Mouse (Mus musculus) myocyte (in vitro differentiated cells): ENCODE measurements around the gene Vps45. TPM values are rescaled to one million over a fixed set of nuclear protein-coding genes. Genes with fewer than 3 reads are reported as not detected.
A peak's percentile ranks its signal among the peaks of the same experiment; 100 is the strongest.

Experiments
- H3K27me3 ChIP-seq: one replicate; pipeline ENCODE4 v1.6.1; 2011; ENCODE audit not compliant: control insufficient read depth, insufficient read depth, insufficient read length
- H3K36me3 ChIP-seq: one replicate; pipeline ENCODE4 v1.6.1; 2011; ENCODE audit not compliant: control insufficient read depth, insufficient read depth
- H3K4me2 ChIP-seq: one replicate; pipeline ENCODE4 v1.6.1; 2011; ENCODE audit warnings: low read depth, control low read depth
- H3K4me3 ChIP-seq: one replicate; pipeline ENCODE4 v1.5.1; 2011; ENCODE audit warnings: mild to moderate bottlenecking, control low read depth, moderate library complexity
- H3K79me2 ChIP-seq: one replicate; pipeline ENCODE4 v1.6.1; 2011; ENCODE audit not compliant: control insufficient read depth, insufficient read depth
- H3ac ChIP-seq: one replicate; pipeline ENCODE4 v1.6.1; 2011; ENCODE audit not compliant: control insufficient read depth, insufficient read length
- CEBPB ChIP-seq: IDR thresholded peaks from 2 replicates; pipeline ENCODE4 v1.6.1; 2011; ENCODE audit warnings: mild to moderate bottlenecking, moderate library complexity; ENCODE audit not compliant: poor library complexity, insufficient read depth, severe bottlenecking
- E2F4 ChIP-seq: IDR thresholded peaks from one replicate; pipeline ENCODE4 v1.6.1; 2011; ENCODE audit warnings: mild to moderate bottlenecking, control low read depth, moderate library complexity; ENCODE audit not compliant: insufficient read depth
- MAX ChIP-seq: IDR thresholded peaks from one replicate; pipeline ENCODE4 v1.6.1; 2011; ENCODE audit warnings: low read depth, mild to moderate bottlenecking, control low read depth
- MYOD1 ChIP-seq, 3 experiments: IDR thresholded peaks; one replicate each; pipeline ENCODE4 v1.6.1; 2011; ENCODE audit warnings: control low read depth in 2 of 3, low read depth in 2 of 3, mild to moderate bottlenecking in 2 of 3, moderate library complexity in 1 of 3; ENCODE audit not compliant: insufficient read length in 2 of 3, control insufficient read depth in 1 of 3
- MYOG ChIP-seq, 3 experiments: IDR thresholded peaks; one replicate each; pipeline ENCODE4 v1.6.1; 2011; ENCODE audit warnings: control low read depth in 2 of 3, low read depth in 2 of 3, mild to moderate bottlenecking in 2 of 3; ENCODE audit not compliant: insufficient read length in 2 of 3, control insufficient read depth in 1 of 3, insufficient read depth in 1 of 3
- POLR2A ChIP-seq: IDR thresholded peaks from one replicate; pipeline ENCODE4 v1.6.1; 2011; ENCODE audit warnings: low read depth, mild to moderate bottlenecking, control low read depth, moderate library complexity; ENCODE audit not compliant: insufficient read length
- POLR2AphosphoS2 ChIP-seq: IDR thresholded peaks from one replicate; pipeline ENCODE4 v1.6.1; 2011; ENCODE audit warnings: low read depth, control low read depth; ENCODE audit not compliant: insufficient read length
- REST ChIP-seq: IDR thresholded peaks from one replicate; pipeline ENCODE4 v1.6.1; 2011; ENCODE audit warnings: mild to moderate bottlenecking, control low read depth, moderate library complexity; ENCODE audit not compliant: insufficient read depth, insufficient read length
- SRF ChIP-seq: IDR thresholded peaks from one replicate; pipeline ENCODE4 v1.6.1; 2011; ENCODE audit warnings: low read depth; ENCODE audit not compliant: control insufficient read depth, insufficient read length
- TCF12 ChIP-seq: IDR thresholded peaks from one replicate; pipeline ENCODE4 v1.6.1; 2011; ENCODE audit warnings: mild to moderate bottlenecking, control low read depth; ENCODE audit not compliant: poor library complexity, insufficient read depth, severe bottlenecking
- TCF3 ChIP-seq: IDR thresholded peaks from one replicate; pipeline ENCODE4 v1.6.1; 2011; ENCODE audit warnings: low read depth, control low read depth; ENCODE audit not compliant: insufficient read length
- USF1 ChIP-seq: IDR thresholded peaks from one replicate; pipeline ENCODE4 v1.6.1; 2011; ENCODE audit warnings: low read depth, mild to moderate bottlenecking, control low read depth, moderate library complexity
- polyA plus RNA-seq: library from polyadenylated mRNA; unstranded; fragments of >200 nt; fragmentation: generic; extraction: Trizol; gene quantifications from one replicate; pipeline ENCODE4 v1.2.1, GENCODE M21; 2012; ENCODE audit warnings: missing spikeins

Vps45 gene
- polyA plus RNA-seq, 1 experiment: 22.0 TPM

GRCm38 (mm10) chr3:95987386-95988110 lies 70.7 kb downstream of the Vps45 start:
- no peak for TF ChIP-seq MYOD1 (IDR thresholded peaks at IDR 0.05; ENCODE audit: control insufficient read depth in 1 of 3, insufficient read length in 2 of 3, low read depth in 2 of 3)
- TF ChIP-seq MYOG (IDR thresholded peaks at IDR 0.05; ENCODE audit: control insufficient read depth in 1 of 3, insufficient read depth in 1 of 3, insufficient read length in 2 of 3, low read depth in 2 of 3): no peak
- no peak for TF ChIP-seq USF1
- TF ChIP-seq REST: no peak
- TF ChIP-seq POLR2AphosphoS2: peak; percentile 21
- H3K36me3 ChIP-seq: no peaks in the 10 kb centered on the region

GRCm38 (mm10) chr3:95986984-95987383 lies 71.3 kb downstream of the Vps45 start:
- no peak overlapping the region for H3K4me2 ChIP-seq
- no peak for TF ChIP-seq MYOG (IDR thresholded peaks at IDR 0.05; ENCODE audit: control insufficient read depth in 1 of 3, insufficient read depth in 1 of 3, insufficient read length in 2 of 3, low read depth in 2 of 3)
- peak; percentile 49 for TF ChIP-seq POLR2AphosphoS2

More at GRCm38 (mm10) chr3:95987386-95988110, 70.7 kb downstream of the Vps45 start:
- Histone ChIP-seq H3K27me3 (no peaks in the 10 kb centered on the region), H3ac (no peak overlapping the region), H3K79me2 (peaks cover 5% of the 10 kb centered on the region), H3K4me2 (no peak overlapping the region), H3K4me3 (no peak overlapping the region)

GRCm38 (mm10) chr3:95986001-95986622 lies 72.2 kb downstream of the Vps45 start:
- H3K4me3 ChIP-seq: no peak overlapping the region
- TF ChIP-seq MYOD1 (IDR thresholded peaks at IDR 0.05; ENCODE audit: control insufficient read depth in 1 of 3, insufficient read length in 2 of 3, low read depth in 2 of 3) (peak in 1 of 3 experiments; percentile 8), CEBPB (no peak), POLR2AphosphoS2 (peak; percentile 65)

More at GRCm38 (mm10) chr3:95986984-95987383, 71.3 kb downstream of the Vps45 start:
- H3K4me3 ChIP-seq: no peak overlapping the region
- H3K36me3 ChIP-seq: no peaks in the 10 kb centered on the region
- no peaks in the 10 kb centered on the region for H3K27me3 ChIP-seq
- no peaks in the 10 kb centered on the region for H3K79me2 ChIP-seq
- no peak overlapping the region for H3ac ChIP-seq

GRCm38 (mm10) chr3:95985209-95986000 lies 72.9 kb downstream of the Vps45 start:
- Histone ChIP-seq H3ac (no peak overlapping the region), H3K27me3 (no peaks in the 10 kb centered on the region), H3K79me2 (no peaks in the 10 kb centered on the region), H3K36me3 (no peaks in the 10 kb centered on the region), H3K4me3 (no peak overlapping the region), H3K4me2 (no peak overlapping the region)
- TF ChIP-seq SRF (peak; percentile 95), MYOG (IDR thresholded peaks at IDR 0.05; ENCODE audit: control insufficient read depth in 1 of 3, insufficient read depth in 1 of 3, insufficient read length in 2 of 3, low read depth in 2 of 3) (no peak), POLR2A (no peak)

More at GRCm38 (mm10) chr3:95986001-95986622, 72.2 kb downstream of the Vps45 start:
- Histone ChIP-seq H3K27me3 (no peaks in the 10 kb centered on the region), H3K36me3 (no peaks in the 10 kb centered on the region), H3ac (no peak overlapping the region), H3K4me2 (no peak overlapping the region), H3K79me2 (no peaks in the 10 kb centered on the region)

GRCm38 (mm10) chr3:95982129-95982528 lies 76.1 kb downstream of the Vps45 start:
- no peak overlapping the region for H3ac ChIP-seq
- no peaks in the 10 kb centered on the region for H3K27me3 ChIP-seq
- TF ChIP-seq POLR2AphosphoS2 (no peak), MAX (no peak)
- H3K4me2 ChIP-seq: no peak overlapping the region
- H3K79me2 ChIP-seq: no peaks in the 10 kb centered on the region
- H3K36me3 ChIP-seq: no peaks in the 10 kb centered on the region
- no peak overlapping the region for H3K4me3 ChIP-seq

- Histone ChIP-seq H3K79me2 (no peaks in the 10 kb centered on the region), H3ac (no peak overlapping the region), H3K4me3 (no peak overlapping the region), H3K36me3 (no peaks in the 10 kb centered on the region), H3K4me2 (peak overlapping the region; percentile 8), H3K27me3 (no peaks in the 10 kb centered on the region)
- TF ChIP-seq TCF12 (no peak), POLR2A (no peak), SRF (no peak), E2F4 (no peak), REST (no peak), TCF3 (no peak), MYOG (IDR thresholded peaks at IDR 0.05; ENCODE audit: control insufficient read depth in 1 of 3, insufficient read depth in 1 of 3, insufficient read length in 2 of 3, low read depth in 2 of 3) (no peak), MYOD1 (IDR thresholded peaks at IDR 0.05; ENCODE audit: control insufficient read depth in 1 of 3, insufficient read length in 2 of 3, low read depth in 2 of 3) (no peak), MAX (no peak)
These were observed 77.8 kb downstream of the Vps45 start for GRCm38 (mm10) chr3:95980276-95980970.
